Mouse (Mus musculus) neural tube, embryonic 15.5 days (tissue): ENCODE measurements at regions not wholly inside any gene's neighbourhood (a gene's known extent, or its start where the extent isn't known, plus 50 kb on each side); places are given as distances from the start of the nearest gene placed in this dataset.

Source experiments
- ATAC-seq: fragments of 200-750 bp; cut with Nextera tagmentation; 2 replicates; pipeline ENCODE4 v1.8.0; 2017; ENCODE audit warnings: mild to moderate bottlenecking, moderate TSS enrichment, moderate library complexity; ENCODE audit not compliant: low FRiP score
- H3K27ac ChIP-seq: fragments of 300-500 bp; sonication (generic); replicated peaks from 2 replicates; pipeline ENCODE4 v1.5.1; 2015; ENCODE audit warnings: mild to moderate bottlenecking, inconsistent platforms
- H3K27me3 ChIP-seq: fragments of 300-500 bp; sonication (generic); replicated peaks from 2 replicates; pipeline ENCODE4 v1.6.1; 2015; ENCODE audit warnings: inconsistent platforms
- H3K36me3 ChIP-seq: fragments of 300-500 bp; sonication (generic); 2 replicates; pipeline ENCODE4 v1.6.1; 2015; ENCODE audit warnings: inconsistent platforms
- H3K4me1 ChIP-seq: fragments of 300-500 bp; sonication (generic); 2 replicates; pipeline ENCODE4 v1.6.1; 2015; ENCODE audit warnings: inconsistent platforms
- H3K4me2 ChIP-seq: fragments of 300-500 bp; sonication (generic); 2 replicates; pipeline ENCODE4 v1.6.1; 2015; ENCODE audit warnings: inconsistent platforms, mild to moderate bottlenecking, moderate library complexity
- H3K4me3 ChIP-seq: fragments of 300-500 bp; sonication (generic); replicated peaks from 2 replicates; pipeline ENCODE4 v1.5.1; 2015; ENCODE audit warnings: mild to moderate bottlenecking, inconsistent platforms
- H3K9ac ChIP-seq: fragments of 300-500 bp; sonication (generic); replicated peaks from 2 replicates; pipeline ENCODE4 v1.6.1; 2015; ENCODE audit warnings: mild to moderate bottlenecking, inconsistent platforms
- H3K9me3 ChIP-seq: fragments of 300-500 bp; sonication (generic); replicated peaks from 2 replicates; pipeline ENCODE4 v1.6.1; 2016; ENCODE audit warnings: inconsistent platforms
- WGBS: fragments of 180-500 bp; shearing (Covaris S2); methylation state at CpG from one replicate; pipeline ENCODE4 v1.1.7; 2015; ENCODE audit warnings: mixed read lengths; 5-methylcytosine and 5-hydroxymethylcytosine counted together

DNA sequence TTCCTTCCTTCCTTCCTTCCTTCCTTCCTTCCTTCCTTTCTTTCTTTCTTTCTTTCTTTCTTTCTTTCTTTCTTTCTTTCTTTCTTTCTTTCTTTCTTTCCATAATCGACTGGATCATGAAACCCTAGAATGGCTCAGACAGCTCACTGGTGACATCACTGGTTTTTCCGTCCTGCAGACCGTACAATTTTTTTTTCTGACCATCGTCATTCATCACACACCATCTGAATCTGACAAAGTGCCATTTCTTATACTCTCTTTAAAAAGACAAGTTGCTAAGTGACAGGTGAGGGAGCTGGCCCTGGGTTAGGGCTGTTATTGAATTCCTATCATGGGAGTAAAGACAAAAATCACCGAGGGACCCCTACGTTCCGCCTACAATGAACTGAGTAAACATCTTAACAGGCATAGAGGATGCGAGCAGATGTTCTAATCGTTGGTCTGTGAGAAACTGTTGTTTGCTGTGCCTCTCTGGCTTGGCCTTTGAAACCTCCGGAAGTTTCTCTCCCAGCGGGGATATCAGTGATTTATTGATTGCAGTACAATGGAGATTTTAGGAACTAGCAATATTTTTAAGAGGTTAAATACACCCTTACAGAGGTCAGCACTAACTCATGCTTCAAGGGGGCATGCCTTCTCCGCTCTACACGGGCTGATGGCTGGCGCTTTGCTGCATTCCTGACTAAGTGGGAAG is 192.6 kb upstream of the Gm5148 start:
- H3K9ac ChIP-seq: no peak overlapping the region
- no peak overlapping the region for H3K27ac ChIP-seq
- 9% methylated on average over 14 of the region's 14 CpGs for WGBS
- H3K27me3 ChIP-seq: peaks cover 36% of the 10 kb centered on the region
- no peaks in the 10 kb centered on the region for H3K36me3 ChIP-seq
- peaks cover 9% of the 10 kb centered on the region for H3K4me1 ChIP-seq
- peak; percentile 41; the same call in 1 of the 2 replicates for ATAC-seq
- H3K4me2 ChIP-seq: peak overlapping the region; percentile 19; the same call in 1 of the 2 replicates
- no peak overlapping the region for H3K4me3 ChIP-seq
- no peaks in the 10 kb centered on the region for H3K9me3 ChIP-seq

DNA sequence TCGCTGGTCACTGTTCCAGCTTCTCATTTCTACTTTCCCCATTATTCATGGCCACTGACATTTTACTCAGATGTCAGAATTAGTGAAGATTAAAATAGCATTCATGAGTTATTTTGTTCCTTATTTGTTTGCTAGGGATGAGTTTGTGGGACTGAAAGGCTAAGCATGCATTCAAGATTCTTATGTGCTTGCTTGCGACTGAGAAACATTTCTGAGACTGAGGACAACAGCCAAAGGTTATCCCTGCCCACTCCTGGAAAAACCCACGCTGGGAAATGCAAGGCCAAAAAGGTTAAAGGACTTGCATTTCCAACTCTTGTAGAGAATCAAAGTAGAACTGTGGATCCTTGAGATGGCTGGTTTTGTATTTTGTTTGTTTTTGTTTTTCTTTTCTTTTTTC is 192.0 kb upstream of the Gm5148 start:
- Histone ChIP-seq H3K4me2 (no peak overlapping the region), H3K4me1 (peaks cover 9% of the 10 kb centered on the region), H3K36me3 (no peaks in the 10 kb centered on the region), H3K9ac (no peak overlapping the region), H3K4me3 (no peak overlapping the region), H3K27ac (no peak overlapping the region), H3K27me3 (peaks cover 30% of the 10 kb centered on the region), H3K9me3 (no peaks in the 10 kb centered on the region)
- WGBS: 53% methylated on average over 3 of the region's 3 CpGs
- ATAC-seq: no peak

DNA sequence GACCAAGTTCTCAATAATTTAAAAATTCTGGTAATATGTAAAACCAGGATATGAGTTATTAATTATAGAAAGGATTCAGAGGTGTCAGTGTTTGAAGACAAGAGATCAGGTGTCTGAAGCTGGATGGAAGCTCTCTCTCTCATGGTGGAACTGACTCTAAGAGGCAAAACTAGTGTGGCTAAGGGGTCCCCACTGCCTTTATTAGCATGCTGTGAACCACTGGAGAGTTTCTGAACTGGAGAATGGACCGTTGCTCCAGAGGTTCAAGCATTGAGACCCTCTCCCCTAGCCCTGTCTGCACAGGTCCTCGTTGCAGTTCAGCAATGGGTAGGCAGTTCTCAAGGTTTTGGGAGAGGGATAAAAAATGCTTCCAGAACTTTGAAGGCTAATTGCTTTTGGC is 191.4 kb upstream of the Gm5148 start:
- Histone ChIP-seq H3K27me3 (peaks cover 24% of the 10 kb centered on the region), H3K9ac (no peak overlapping the region), H3K36me3 (no peaks in the 10 kb centered on the region), H3K4me3 (no peak overlapping the region), H3K9me3 (no peaks in the 10 kb centered on the region), H3K27ac (no peak overlapping the region), H3K4me2 (no peak overlapping the region), H3K4me1 (peaks cover 9% of the 10 kb centered on the region)
- WGBS: 66% methylated on average over 2 of the region's 2 CpGs
- ATAC-seq: no peak

DNA sequence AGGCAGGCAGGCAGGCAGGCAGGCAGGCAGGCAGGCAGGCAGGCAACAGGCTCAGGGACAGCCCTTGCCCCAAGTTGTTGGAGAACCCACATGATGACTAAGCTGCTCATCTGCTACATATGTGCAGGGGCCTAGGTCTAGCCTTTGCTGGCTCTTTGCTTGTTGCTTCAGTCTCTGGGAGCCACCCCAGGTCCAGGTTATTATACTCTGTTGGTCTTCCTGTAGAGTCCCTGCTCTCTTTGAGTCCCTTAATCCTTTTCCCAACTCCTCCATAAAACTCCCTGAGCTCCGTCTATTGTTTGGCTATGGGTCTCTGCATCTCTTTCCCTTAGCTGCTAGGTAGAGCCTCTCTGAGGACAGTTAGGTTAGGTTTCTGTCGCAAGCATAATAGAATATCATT is 189.8 kb upstream of the Gm5148 start:
- H3K9me3 ChIP-seq: no peaks in the 10 kb centered on the region; the same call in 1 of the 2 replicates
- 87% methylated on average over 2 of the region's 2 CpGs for WGBS

DNA sequence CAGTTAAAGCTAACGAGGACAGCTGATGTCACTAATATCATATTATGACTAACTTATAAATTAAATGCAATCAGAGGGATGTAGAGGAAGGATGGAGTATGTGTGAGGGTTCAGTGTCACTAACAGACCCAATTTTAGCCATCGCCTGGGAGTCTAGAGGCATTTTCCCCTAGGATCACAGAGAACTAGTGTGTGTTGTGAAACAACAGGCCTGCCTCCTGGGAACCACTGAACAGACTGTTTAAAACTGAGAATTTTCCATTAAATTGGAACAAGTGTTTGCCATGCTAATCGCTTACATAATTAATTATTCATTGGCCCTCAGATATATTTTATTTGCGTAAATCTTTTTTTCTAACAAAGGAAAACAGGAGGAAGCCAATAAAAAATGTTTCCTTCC is 185.5 kb upstream of the Gm5148 start:
- no peak overlapping the region for H3K4me3 ChIP-seq
- no peaks in the 10 kb centered on the region; the same call in 1 of the 2 replicates for H3K9me3 ChIP-seq
- no peak overlapping the region for H3K9ac ChIP-seq
- 87% methylated on average over 4 of the region's 4 CpGs for WGBS
- H3K27ac ChIP-seq: no peak overlapping the region
- no peak for ATAC-seq
- H3K36me3 ChIP-seq: no peaks in the 10 kb centered on the region
- peaks cover 13% of the 10 kb centered on the region for H3K4me1 ChIP-seq
- peaks cover 2% of the 10 kb centered on the region for H3K27me3 ChIP-seq
- H3K4me2 ChIP-seq: no peak overlapping the region

More for the DNA sequence above, 189.8 kb upstream of the Gm5148 start:
- no peak for ATAC-seq
- no peak overlapping the region for H3K4me2 ChIP-seq
- peaks cover 9% of the 10 kb centered on the region for H3K4me1 ChIP-seq
- no peak overlapping the region for H3K4me3 ChIP-seq
- H3K9ac ChIP-seq: no peak overlapping the region
- no peaks in the 10 kb centered on the region for H3K36me3 ChIP-seq
- peaks cover 20% of the 10 kb centered on the region for H3K27me3 ChIP-seq
- H3K27ac ChIP-seq: no peak overlapping the region

DNA sequence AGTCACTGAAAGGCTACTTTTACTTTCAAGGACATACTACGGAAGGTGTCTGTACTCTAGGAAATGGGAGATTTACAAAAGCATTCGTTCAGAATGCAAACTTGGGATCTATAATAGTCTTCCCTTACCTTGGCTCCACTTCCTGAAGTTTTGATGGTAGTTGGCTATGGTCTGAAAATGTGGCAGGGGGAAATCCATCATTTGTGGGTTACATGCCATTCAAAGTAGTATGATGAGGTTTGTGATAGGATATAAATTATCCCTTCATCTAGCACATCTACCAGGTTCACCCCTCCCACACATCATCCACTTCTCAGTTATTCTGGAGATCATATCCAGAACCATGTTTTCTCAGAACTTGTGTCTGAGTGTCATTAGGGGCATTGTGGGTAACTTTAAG is 184.7 kb upstream of the Gm5148 start:
- H3K9me3 ChIP-seq: no peaks in the 10 kb centered on the region; the same call in 1 of the 2 replicates
- H3K4me3 ChIP-seq: no peak overlapping the region
- no peak overlapping the region for H3K27ac ChIP-seq
- no peaks in the 10 kb centered on the region for H3K36me3 ChIP-seq
- no peak overlapping the region for H3K9ac ChIP-seq
- no peak overlapping the region for H3K4me2 ChIP-seq
- no peak for ATAC-seq
- 0 out of 2 replicates have a peak, but pooled peaks cover under 1% of the 10 kb centered on the region for H3K27me3 ChIP-seq
- 90% methylated on average over 2 of the region's 2 CpGs for WGBS
- peaks cover 13% of the 10 kb centered on the region for H3K4me1 ChIP-seq

DNA sequence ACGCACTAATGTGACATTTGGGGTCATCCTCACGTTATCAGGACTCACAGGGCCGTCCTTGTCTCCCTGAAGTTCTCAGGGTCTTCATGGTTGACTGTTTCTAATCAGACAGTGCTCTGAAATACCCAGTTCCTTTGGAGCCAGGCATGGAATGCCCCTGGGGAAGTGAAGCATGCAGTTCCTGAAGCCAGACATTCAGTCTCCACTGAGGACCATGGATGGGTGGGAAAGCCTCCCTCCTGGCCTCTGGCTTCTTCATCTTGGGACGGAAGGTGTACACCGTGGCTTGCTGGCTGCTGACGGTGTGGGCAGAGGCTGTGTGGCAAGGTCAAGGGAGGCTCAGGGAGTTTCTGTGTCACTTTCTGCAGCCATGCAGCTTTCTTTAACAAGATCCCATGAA is 184.2 kb upstream of the Gm5148 start:
- no peak for ATAC-seq
- Histone ChIP-seq H3K4me3 (no peak overlapping the region), H3K4me2 (no peak overlapping the region), H3K27me3 (0 out of 2 replicates have a peak, but pooled peaks cover 3% of the 10 kb centered on the region), H3K9ac (no peak overlapping the region), H3K4me1 (peaks cover 13% of the 10 kb centered on the region), H3K9me3 (no peaks in the 10 kb centered on the region; the same call in 1 of the 2 replicates), H3K36me3 (no peaks in the 10 kb centered on the region), H3K27ac (no peak overlapping the region)
- 67% methylated on average over 6 of the region's 6 CpGs for WGBS

DNA sequence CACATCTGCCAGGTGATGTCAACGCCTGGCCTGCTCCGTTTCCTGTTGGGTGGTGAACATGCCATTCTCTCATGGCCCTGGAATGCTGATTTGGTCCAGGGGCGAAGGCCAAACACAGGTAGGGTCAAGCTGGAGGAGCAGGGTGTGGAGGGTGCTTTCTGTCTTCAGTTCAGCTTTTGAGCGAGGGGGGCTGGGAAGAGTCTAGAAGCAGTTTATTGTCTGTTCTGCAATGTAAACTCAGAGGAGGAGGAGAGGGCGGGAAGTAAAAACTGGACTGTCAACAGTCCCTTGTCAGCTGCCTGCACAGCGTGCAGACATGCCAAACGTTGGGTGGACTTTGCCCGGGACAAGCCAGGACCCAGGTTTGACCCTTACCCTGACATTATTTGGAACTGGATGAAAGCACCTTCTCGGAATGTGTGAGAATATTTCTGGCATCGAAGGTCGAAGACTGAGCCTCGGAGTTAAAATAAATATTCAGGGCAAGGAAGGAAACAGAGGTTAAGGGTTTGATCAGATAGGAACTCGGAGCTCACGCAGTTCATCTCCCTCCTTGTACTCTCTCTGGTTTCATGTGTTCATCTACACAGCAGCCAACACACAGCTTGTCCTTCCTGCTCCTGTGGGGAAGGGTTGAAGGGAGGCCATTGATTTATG is 183.3 kb upstream of the Gm5148 start:
- H3K4me2 ChIP-seq: no peak overlapping the region
- H3K9me3 ChIP-seq: no peaks in the 10 kb centered on the region; the same call in 1 of the 2 replicates
- 27% methylated on average over 14 of the region's 14 CpGs for WGBS
- ATAC-seq: peak; percentile 33
- H3K36me3 ChIP-seq: no peaks in the 10 kb centered on the region
- H3K9ac ChIP-seq: no peak overlapping the region
- H3K4me3 ChIP-seq: no peak overlapping the region
- H3K4me1 ChIP-seq: peaks cover 13% of the 10 kb centered on the region
- 0 out of 2 replicates have a peak, but pooled peaks cover 3% of the 10 kb centered on the region for H3K27me3 ChIP-seq
- H3K27ac ChIP-seq: no peak overlapping the region

DNA sequence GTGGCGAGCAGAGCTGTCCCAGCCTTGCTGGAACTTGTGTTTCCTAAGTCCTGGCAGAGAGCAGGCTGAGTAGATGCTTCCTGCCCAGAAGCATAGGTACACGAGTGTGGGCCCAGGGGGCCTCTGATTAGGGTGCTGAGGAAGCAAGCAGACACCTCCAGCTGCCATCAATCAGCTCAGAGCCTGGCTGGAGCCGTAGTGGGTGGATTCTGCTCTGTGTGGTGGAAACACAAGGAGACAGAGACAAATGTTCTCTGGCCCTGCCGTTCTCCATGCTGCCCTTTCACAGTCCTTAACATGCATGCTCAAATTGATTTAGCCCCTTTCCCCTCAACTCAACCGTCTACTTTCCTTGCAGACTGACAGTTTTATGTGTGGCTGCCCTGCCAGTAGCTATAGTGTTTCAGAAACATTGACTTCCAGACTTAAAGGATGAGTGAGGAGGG is 182.5 kb upstream of the Gm5148 start:
- Histone ChIP-seq H3K9me3 (no peaks in the 10 kb centered on the region; the same call in 1 of the 2 replicates), H3K27me3 (peaks cover 3% of the 10 kb centered on the region; the same call in 1 of the 2 replicates), H3K4me3 (no peak overlapping the region), H3K4me1 (peaks cover 13% of the 10 kb centered on the region), H3K27ac (no peak overlapping the region), H3K36me3 (no peaks in the 10 kb centered on the region), H3K9ac (no peak overlapping the region), H3K4me2 (no peak overlapping the region)
- ATAC-seq: peak; percentile 86
- 9% methylated on average over 5 of the region's 5 CpGs for WGBS

DNA sequence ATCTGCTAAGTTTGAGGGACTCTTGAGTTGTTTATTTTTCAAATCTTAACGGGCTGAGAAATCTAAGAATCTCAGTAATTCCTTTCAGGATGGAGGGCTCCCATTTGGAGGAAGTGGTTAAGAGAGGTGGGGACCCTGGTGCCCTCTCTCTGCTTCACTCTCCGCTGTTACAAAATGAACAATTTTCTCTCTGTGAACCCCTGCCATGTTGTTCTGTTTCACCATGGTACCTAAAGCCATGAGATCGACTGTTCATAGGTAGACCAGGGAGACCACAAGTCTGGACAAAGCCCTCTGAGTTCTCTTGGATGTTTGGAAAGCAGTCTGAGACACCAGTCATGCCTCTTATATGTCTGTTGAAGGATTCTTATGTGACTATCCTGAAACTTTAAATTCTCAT is 179.9 kb upstream of the Gm5148 start:
- WGBS: 78% methylated on average over 3 of the region's 3 CpGs
- Histone ChIP-seq H3K4me2 (no peak overlapping the region), H3K9ac (no peak overlapping the region), H3K4me3 (no peak overlapping the region), H3K9me3 (no peaks in the 10 kb centered on the region), H3K4me1 (peaks cover 13% of the 10 kb centered on the region), H3K36me3 (no peaks in the 10 kb centered on the region), H3K27ac (no peak overlapping the region), H3K27me3 (peaks cover 10% of the 10 kb centered on the region)
- ATAC-seq: no peak

DNA sequence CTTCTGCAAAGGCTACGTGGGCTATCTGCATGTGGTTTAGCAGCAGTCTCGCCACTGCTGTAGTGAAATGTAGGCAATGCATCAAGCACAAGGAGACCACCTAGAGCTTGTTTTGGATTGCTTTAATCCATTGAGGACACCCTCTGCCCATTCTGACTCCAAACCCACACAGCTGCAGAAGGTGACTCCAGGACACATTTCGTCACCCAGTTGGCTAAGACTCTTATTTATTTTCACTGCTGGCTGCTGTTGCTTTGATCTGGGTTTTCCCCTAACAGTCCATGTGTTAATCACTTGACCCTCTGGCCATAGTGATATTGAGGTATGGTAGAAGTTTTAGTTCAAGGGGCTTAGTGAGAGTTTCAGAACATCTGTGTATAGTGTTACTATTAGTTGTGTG is 179.2 kb upstream of the Gm5148 start:
- Histone ChIP-seq H3K9me3 (no peaks in the 10 kb centered on the region), H3K9ac (no peak overlapping the region), H3K4me1 (peaks cover 13% of the 10 kb centered on the region), H3K4me2 (no peak overlapping the region), H3K27me3 (peaks cover 16% of the 10 kb centered on the region), H3K27ac (no peak overlapping the region), H3K4me3 (no peak overlapping the region), H3K36me3 (no peaks in the 10 kb centered on the region)
- ATAC-seq: no peak
- WGBS: 83% methylated on average over 3 of the region's 3 CpGs

DNA sequence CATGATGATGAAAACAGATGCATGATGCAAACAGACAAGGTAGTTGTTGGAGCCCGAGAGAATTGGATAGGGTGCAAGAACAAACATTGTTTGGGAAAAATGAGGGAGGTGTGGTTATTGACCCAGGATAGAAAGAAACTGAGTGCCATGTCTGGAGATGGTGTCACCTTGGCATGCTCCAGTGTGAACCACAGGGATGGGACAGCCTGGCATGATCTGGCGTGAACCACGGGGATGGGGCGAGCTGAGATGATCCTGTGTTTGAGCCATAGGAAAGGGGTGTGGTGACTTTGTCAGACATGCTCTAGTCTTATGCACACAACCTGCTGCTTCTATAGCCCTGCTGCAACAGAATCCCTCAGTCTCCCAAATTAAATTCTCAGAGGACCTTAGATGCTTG is 178.7 kb upstream of the Gm5148 start:
- H3K27me3 ChIP-seq: peaks cover 16% of the 10 kb centered on the region
- H3K9me3 ChIP-seq: no peaks in the 10 kb centered on the region
- WGBS: 93% methylated on average over 4 of the region's 4 CpGs
- no peak overlapping the region for H3K4me3 ChIP-seq
- no peak overlapping the region for H3K9ac ChIP-seq
- no peak overlapping the region for H3K4me2 ChIP-seq
- H3K36me3 ChIP-seq: no peaks in the 10 kb centered on the region
- ATAC-seq: no peak
- no peak overlapping the region for H3K27ac ChIP-seq
- peaks cover 13% of the 10 kb centered on the region for H3K4me1 ChIP-seq
